Mouse (Mus musculus) kidney, adult 18-20 months (tissue): Measurements from ENCODE around the gene Wars.

Source experiments
- DNase-seq: peaks from one replicate; pipeline ENCODE4 v3.0.0; 2021

The Wars gene

DNA sequence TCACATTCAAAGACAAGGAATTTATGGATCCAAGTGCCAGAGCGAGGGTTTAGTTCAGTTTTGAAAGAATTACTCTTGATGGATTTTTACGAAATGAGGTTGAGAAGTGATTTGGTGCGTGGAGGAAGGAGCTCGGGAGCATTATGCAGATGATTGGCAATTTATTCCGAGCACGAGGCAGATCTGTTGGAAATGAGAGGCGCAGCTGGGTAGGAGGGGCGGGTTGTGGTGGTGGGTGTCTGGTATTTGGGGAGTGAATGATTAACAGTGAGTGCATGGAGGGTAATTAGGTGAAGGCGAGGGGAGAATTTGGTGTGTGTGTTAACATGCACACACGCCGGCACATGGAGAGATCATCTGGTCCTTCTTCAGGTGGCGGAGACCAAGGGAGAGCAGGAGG lies 12.4 kb upstream of the Wars start:
- no peak for DNase-seq

DNA sequence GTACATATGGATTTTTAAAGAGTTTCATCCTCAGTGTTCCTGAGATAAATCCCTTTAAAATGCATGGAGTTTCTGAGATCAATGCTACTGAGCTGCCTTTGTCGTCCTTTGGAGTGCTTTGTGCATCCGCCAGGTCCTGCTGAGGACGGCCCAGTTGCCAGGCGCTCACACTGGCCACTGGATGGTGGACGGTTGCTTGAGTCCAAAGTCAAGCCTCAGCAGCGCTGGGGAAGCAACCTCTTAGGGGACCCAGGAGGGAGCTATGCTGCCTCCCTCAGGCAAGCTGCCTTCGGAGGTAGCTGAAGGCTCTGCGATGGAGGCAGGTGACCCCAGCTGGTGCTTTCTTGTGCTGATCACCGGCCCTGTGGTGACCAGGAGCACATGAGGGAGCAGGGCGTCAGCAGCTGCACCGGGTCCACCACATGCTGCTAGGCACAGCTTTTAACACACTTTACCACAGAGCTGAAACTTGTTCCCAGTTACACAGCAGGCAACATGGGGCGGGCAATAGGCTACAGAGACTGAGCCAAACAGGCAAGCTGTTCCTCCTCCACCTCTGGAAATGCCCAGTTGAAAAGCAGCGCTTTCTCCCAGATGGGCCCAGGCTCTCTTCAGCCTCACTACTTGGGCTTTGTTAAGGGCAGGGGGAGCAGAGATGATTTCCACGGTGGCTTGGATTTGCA lies 11.8 kb upstream of the Wars start:
- no peak for DNase-seq

DNA sequence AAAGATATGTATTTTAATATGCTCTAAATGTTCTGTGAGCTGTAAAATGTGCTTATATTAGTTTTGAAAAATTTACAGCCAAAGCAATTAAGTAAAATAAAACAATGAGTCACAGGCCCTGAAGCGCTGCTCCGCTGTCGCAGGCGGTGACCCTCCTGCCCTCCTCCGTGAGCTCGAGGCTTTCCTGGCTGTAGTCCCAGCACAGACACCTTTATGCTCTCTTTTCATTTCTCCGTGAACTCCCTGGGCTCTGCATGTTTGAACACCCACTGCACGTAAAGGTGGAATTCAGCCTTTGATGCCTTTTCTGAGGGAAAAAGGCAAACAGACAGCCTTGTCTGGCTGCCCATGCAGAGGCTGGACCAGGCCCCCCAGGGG lies 10.3 kb upstream of the Wars start:
- no peak for DNase-seq

DNA sequence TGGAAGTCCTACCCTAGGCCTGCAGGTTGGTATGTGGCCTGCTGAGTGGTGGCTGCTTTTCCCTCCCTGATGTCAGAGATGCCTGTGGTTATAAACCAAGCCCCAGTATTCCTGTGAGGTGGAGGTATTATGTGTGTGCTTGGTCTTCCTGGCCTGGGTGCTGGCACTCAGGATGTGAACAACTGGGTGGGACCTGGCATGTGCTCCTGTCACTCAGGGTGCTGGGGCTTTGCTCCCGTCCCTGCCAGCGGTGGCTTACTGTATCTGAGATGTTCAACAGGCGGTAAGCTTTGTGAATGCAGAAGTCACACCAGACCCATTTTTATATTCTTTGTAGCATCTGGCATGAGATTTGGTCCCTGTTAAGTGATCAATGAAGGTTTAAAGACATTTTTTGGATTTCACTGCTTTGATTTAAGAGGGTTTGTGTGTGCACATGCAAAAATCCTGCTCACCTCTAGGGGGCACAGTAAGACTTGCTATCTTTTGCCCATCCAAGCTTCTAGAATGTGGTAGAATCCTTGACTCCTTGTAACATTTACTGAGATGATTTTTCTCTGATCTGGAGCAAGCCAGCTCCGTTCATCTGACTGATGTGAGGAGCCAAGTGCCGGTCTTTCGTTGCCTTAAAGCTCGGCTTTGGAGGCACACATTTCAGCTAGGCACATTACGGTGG lies 9.8 kb upstream of the Wars start:
- peak; percentile 56 for DNase-seq

DNA sequence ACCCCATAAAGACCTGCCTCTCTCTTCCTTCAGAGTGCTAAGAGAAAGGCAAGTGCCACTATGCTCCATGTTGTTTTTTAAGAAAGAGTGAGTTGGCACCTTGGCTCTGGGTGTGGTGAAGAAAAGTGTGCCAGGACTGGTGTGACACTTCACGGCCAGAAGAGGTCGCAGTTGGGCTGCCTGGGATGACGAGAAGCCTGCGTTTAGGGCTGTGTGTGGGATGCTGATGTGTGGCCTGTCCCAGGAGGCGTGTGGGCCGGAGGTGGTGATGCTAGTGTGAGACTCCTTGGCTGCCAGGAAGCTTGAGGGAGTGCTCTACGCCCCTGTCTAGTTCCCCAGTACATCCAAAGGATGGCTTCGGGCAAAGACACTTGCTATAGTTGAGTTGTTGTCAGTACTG lies 9.0 kb upstream of the Wars start:
- peak; percentile 45 for DNase-seq

DNA sequence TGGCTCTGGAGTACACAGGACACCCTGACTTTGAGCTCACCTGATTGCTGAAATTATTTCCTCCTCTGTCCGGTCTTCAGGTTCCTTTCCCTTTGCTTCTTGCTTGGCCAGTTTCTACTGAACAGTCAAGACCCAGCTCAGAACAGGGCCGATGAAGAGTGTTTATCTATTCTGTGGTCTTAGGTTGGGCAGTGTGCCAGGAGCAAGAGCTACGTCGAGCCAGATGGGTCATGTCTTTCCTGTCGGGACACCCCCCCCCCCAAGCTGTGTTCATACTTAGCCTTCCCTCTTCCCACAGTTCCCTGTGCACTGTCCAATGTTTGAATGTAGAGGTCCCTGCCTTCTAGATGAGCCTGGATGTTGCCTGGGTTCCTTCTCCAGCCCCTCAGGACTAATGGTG lies 7.4 kb upstream of the Wars start:
- no peak for DNase-seq

DNA sequence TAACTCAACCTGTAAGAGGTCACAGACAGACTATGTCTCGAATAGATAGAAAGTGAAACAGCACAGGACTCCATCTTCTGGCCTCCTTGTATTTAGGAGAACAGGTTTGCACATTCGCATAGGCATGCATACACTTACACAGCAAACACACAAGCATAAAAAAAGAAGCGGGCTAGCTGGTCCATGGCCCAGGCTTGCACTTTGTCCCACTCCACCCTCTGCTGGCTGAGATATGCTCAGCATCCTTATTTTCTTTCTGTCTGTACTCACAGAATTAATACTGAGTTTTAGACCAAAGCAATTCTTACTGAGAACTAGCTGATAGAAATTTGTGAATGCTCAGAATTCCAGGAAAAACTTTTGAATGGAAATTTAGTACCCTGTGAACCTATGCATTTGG lies 2.0 kb upstream of the Wars start:
- no peak for DNase-seq

DNA sequence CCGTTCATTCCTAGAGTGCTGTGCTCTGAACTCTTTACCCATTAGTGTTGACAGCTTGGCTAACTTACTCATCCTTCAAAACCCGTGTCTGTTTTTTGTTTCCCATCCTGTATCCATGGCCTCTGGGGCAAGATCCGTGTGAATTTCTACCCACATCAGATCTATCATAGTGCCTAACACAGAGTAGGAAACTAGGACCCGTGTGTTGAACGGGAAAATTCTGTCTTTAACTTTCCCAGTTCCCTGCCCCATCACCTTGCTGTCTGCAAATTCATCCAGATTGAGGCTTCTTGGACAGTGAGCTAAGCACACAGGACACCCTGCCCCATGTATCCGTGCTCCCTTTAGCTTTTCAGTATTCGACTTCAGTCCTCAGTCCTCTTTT lies 450 bp upstream of the Wars start:
- no peak for DNase-seq

DNA sequence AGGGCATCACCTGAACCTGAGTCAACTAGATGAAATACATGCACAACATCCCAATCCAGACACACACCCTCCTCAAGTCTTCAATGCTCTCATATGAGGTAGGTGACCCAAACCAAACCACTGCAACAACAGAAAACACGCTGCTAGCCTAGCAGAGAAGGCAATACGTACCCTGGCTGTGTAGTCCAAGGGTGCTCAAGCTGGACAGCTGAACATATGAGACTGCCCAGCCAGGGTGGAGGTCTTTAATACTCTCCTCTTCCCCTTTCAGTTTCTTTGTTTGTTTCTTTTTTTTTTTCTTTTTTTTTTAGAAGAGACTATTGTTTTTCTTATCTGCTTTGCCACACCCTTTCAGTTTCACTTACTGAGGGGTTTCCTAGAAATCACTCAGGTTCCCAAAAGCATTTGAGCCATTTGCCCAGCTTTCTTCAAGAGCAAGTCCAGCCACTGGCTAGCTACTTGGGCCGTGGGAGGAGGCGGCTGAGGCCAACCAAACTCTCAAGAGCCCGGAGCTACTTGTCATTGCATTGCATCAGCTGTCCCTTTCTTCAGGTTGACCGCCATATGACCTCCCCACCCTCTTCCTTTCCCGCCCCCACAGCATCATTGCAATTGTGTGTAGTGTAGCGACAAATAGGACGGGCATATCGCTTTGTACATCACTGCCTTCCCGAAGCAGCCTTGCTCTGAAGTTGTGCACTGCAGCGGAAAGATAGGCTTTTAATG lies 822 bp downstream of the Wars start, which contains the start of gene Wdr25:
Gene Wdr25 (plus strand): TSS at position 643 of the 726 bp plus-strand sequence.
- no peak for DNase-seq

DNA sequence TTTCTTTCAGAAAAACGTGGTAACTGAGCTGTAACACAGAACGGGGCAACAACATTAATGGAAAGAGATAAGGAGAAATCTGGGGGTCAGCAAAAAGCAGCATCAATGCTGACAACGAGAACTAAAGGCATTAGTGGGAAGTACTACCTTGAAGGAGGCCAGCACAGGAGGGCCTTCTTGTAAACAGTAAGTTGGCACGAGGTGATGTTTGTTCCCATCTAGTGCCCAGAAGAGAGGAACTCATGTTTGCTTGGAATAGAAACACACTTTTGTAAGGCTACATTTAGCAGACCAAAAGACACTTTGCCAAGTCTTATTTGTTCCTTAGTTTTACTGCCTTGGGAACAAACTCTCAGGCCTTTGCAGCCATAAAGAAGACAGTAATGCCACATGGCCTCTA lies 5.3 kb downstream of the Wars start:
- DNase-seq: no peak

DNA sequence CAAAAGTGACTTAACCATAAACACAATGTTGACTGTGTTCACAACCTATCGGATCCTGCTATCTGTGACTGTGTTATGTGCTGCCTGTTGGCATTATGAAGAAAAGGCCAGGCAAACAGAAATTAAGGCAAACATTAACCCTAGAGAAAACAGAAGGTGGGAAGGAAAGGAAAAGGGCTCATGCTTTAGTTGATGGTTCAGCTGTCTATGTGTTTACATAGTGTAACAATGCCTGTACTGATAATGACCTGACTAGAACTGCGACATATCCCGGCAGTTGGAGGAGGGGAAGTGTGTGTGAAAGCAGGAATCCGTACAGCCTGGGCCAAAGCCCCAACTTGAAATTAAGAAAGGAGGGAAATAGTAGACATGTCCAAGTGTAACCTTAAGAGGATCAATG lies 6.9 kb downstream of the Wars start:
- DNase-seq: no peak

DNA sequence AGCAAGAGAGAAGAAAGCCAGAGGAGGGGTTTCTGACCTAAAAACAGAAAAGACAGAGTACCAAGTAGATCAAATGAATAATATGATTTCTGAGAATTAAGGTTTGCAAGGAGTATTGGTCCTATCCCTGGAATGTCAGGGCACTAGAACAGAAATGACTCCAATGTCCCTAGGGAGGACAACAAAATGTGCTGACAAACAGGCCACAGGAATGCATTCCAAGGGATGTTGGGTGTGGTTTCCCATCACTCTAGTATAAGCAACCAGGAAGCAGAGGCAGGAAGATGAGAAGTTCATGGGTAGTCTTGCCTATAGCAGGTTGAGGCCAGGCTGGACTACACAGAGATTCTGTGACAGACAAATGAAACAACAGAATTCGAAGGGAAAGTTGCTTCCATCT lies 8.1 kb downstream of the Wars start:
- DNase-seq: no peak

DNA sequence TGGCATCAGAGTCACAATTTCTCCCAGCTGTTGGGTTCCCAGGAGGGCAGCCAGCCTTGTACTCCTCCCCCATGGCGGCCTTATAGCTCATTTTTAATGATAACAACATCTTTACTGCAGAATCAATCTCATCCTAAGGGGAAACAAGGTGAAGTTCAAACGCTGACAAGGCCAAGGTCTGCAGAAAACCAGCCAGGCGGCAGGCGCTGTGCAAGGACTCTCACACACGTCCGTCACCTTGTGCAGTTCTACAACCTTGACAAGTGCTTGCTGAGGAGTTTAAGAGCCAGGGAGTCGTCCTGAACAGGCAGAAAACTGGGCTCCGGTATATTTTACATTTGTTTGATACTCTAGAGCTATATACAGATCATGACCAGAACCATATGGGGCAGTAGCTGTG lies 11.2 kb downstream of the Wars start:
- DNase-seq: no peak

DNA sequence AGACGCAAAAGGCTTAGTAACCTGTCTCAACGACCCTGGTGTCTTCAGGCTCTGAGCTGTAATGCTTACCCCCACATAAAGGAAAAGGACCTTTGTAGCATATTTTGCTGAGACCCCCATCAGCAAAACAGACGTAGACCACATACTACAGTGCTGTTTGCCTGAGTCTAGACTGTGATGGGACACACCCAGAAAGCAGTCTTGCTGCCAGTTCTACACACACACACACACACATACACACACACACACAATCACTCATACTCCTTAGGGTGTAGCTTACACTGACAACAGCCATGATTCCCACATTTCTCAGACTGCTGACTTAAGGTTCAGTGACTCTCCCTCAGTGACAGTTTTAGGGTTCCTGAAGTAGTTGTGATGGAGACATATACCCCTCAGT lies 12.8 kb downstream of the Wars start:
- DNase-seq: no peak

DNA sequence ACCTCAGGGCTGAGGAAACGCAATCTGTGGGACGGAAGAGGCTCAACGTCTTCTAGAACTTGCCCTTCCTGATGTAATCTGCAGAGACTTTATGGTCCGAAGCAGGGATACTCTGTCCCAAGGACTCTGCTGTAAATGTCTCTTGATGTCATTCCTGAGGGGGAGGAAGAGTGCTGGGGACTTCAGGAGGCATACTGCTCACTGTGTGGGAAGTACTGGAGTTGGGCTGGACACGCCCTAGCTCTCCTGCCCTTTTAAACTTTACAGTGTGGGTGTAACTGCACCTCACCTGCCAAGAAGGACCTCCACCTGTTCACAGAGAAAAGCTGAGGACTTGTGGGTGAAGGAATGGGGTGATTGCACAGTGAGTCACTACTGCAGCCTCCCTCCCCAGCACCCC lies 13.4 kb downstream of the Wars start:
- no peak for DNase-seq

DNA sequence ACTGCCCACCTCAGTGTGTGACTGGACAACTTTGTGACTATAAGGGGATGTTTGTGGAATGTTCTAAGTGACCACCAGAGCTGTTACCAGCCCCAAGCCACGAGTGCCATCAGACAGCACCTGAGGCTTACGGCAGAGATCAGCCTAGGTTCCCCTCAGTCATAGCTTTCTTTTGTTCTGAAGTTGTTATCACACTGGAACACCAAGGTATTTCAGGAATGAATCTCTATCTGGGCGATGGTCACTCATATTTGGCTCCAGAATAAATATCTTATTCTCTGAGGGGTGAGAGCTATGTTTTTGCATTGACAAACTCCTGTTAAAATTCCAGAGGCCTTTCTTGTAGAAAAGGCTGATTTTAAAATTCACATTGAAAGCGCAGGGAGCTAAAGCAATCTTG lies 14.8 kb downstream of the Wars start:
- DNase-seq: no peak

DNA sequence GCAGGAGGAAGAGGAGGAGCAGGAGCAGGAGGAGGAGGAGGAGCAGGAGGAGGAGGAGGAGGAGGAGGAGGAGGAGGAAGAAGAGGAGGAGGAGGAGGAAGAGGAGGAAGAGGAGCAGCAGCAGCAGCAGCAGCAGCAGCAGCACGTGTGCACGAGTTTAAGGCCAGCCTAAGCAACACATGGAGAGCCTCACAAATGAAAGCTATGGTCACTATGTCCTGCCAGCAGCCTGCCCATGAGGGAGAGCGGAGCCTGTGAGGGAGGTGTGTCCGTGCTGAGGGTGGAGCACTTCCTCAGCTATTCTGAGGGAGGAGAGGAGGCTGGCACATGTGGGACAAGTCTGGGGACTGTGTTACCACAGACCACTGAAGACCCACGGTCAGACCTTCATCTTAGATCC lies 20.9 kb downstream of the Wars start:
- DNase-seq: no peak

DNA sequence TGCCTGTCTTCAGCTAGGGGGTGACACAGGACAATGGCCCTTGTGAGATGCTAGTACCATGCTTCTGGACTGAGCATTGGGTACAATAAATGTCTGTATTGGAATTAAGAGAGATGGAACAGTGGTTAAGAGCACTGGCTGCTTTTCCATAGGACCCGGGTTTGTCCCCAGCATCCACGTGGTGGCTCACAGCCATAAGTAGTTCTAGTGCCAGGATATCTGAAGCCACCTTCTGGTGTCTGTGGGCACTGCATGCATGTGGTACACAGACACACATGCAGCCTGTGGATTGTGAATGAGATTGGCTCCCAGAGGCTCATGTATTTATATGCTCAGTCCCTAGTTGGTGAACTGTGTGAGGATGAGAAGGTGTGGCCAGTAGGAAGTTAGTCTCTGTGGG lies 24.4 kb downstream of the Wars start:
- no peak for DNase-seq

DNA sequence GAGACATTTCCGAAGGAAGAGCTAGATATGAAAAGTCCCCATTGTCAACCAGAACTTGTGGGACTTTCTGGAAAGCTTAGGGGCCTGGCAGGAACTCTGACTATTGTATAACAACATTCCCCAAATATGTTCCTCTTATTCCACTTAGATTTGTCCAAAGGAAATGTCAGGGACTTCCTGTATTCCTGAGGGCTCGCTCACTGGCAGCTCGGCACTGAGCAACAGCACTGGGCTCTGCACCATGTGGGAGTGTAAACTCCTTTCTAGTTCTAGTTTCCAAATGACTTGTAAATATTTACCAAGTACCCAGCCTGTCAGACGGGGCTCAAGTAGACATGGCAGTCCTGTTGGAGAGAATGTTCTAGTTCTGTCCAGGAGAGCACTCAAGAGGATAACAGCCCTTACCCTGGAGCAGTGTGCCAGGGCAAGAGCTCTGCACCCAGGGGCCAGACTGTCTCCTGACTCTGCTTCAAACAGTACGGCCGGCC lies 28.9 kb downstream of the Wars start:
- no peak for DNase-seq

DNA sequence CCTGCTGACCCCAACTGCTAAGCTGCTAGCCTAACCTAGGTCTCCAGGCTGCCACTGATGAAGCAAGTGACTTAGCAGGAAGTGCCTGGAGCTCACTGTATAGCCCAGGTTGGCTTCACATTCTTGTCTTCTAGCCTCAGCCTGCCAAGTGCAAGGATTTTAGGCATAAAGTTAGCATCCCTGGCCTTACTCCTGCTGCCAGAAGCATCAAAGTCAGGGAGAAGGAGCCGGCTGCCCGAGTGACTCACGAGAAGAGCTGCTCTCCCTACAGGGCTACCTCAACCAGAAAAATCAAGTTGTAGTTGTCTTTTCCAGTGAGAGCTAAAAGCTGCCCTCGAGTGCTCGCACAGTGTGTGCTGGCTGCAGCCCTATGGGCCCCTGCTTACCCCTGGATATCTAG lies 35.5 kb downstream of the Wars start:
- DNase-seq: no peak

DNA sequence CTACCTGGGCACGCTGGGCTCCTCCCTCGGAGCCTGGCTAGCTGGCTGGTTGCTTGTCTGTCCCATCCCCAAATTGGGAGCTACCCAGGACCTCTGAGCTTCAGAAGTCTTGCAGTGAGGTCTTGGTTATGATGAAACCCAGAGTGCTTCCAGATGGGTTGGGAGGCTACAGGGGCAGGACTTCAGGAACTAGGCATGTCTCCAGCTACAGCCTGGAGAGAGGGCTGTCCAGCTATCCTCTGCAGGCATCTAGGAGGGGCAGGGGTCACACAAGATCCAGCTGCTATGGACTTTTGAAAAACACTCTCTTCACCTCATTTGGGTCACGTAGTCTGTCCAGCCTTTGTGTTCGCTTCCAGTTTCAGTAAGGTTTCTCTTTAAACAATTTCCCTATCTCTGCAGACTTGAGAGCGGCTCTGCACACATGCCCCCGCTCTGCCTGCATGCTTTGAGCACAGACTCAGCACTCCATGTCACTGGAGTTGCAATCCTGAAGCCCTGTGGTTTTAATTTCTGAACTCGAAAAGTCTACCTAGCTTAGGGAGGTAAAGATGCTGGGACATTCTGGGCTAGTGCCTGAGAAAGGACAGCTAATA lies 36.3 kb downstream of the Wars start:
- DNase-seq: peak; percentile 16

DNA sequence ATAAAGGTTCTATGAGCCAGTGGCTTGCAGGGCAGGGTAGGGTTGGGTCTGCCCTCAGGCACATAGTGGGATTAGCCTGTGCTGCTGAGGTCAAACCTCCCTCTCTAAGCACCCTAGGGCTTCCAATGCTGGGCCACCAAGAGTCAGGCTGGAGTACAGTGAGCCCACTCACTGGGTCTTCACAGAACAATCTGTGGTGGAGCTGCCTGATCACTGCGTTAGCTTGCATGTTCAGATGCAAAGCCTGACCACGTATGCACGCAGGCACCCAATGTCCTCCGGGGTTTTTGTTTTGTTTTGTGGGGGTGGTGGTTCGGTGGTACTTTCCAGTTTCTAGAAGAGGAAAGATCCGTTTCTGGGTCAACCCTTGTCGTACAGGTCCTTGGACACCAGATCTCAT lies 36.9 kb downstream of the Wars start:
- no peak for DNase-seq

DNA sequence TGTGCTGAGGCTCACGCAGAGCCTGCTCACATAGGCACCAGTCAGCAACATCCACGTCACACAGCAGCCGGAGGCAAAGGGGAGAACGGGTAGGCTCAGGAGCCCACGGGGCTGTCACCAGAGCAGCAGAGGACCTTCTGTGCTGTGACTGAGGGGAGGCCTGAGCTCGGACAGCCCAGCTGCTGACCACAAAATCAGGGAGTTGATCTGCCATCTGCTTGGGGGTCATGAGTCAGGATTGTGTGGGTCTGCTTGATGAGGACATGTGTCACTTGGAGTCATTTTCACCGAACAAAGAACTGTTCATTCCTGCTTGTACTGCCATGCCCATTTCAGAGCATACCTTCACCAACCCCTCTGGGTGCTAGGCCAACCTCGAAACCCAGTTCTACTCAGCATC lies 37.8 kb downstream of the Wars start:
- no peak for DNase-seq

DNA sequence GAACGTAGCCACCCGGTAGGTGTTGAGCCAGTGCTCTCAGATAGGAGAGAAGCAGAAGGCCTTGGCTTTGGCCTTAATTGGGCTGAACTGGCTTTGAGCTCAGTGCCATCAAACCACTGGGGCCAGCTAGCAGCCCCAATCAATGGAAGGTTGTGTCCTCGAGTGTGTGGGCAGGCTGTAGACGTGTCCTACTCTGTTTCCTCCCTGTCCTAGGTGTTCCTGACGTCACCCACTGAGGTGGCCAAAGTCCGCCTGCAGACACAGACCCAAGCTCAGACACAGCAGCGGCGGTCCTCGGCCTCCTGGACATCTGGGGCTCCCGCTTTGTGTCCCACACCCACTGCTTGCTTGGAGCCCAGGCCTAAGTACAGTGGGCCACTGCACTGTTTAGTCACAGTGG lies 38.9 kb downstream of the Wars start:
- DNase-seq: no peak
